Mouse (Mus musculus): ENCODE results near the gene Ttbk1.

The Ttbk1 gene

DNA sequence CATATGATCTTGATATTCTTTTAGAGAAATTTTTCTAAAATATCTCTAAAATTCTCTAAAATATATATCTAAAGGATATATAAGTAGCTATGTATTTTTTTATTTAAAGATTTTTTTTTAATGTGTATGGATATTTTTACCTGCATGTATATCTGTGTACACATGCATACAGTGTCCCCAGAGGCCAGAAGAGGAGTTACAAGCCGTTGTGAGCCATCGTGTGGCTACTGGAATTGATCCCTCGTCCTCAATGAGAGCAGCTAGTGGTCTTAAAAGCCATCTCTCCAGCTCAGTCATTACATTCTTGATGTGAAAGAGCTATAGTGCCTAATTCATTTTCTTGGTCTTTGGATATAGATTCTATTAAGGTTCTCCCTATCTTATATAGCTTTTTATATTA lies 79.0 kb downstream of the Ttbk1 start:
- DNase-seq = no peak

DNA sequence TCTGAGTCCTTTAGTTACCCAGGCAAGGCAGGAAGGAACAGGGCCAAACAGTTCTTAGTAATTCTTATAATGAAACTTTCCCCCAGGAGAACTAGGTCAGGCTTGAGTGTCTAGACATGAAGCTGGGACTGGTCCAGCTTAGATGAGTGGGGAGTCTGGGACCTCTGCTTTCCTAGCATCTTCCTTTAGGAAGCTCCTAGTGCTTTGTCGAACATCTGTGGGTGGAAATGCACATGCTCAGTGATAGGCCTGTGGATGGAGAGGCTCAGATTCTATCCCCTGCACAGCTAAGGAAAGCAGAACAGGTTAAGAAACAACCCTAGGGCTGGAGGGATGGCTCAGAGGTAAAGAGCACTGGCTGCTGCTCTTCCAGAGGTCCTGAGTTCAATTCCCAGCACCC lies 92.8 kb downstream of the Ttbk1 start:
- no peak for DNase-seq

GRCm38 (mm10) chr17:46393012-46393411 lies 94.5 kb downstream of the Ttbk1 start:
- peak; percentile 48 for DNase-seq
